In the genomic region with DNA sequence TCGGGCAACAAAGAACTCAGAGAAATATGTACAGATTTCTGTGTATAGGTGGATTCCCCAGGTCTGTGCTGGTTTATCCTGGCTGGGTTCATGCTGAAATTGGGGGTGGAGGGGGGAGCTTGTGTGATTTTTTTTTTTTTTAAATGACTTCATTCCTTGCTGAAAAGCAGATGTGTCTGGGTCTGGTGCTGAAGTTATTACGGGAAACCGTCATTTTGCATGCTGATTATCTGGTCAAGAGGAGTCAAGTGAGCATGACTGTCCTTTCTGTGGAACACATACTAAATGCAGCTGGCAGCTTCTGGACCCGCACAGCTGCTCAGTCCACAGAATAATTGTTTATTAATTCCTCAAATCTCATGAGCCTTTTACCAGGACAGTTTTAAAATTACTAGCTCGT, we compare ENCODE assay signal across 9 mouse cellular contexts.
DNase-seq lines count a peak whose midpoint lies in the region; ATAC-seq and TF ChIP-seq lines count a peak whose summit lies in the region.
"Had no signal": no experiment of that assay in that cellular context is flagged by ENCODE, and none has a peak within 500 bp of the region (broad histone marks: within the 10 kb centered on the region; RNA-seq: fewer than 3 reads in every experiment).

No protein-coding gene starts in this region.

- no peaks in the 10 kb centered on the region for H3K27me3 ChIP-seq in heart, embryonic 12.5 days (replicated peaks)
- H3K27me3 ChIP-seq in Patski = no peaks in the 10 kb centered on the region
- H3K27me3 ChIP-seq in forebrain, embryonic 16.5 days (replicated peaks; ENCODE audit: control insufficient read depth, insufficient read depth, low read length) = no peaks in the 10 kb centered on the region
- H3K27me3 ChIP-seq in midbrain, embryonic 10.5 days (ENCODE audit: low read depth, poor library complexity, severe bottlenecking) = peaks cover 4% of the 10 kb centered on the region; the same call in 1 of the 2 replicates

- H3K27ac ChIP-seq in heart, embryonic 12.5 days (ENCODE audit: poor library complexity, severe bottlenecking) = no peak overlapping the region
- peak overlapping the region; percentile 89 for H3K27ac ChIP-seq in forebrain, embryonic 16.5 days (ENCODE audit: low read length)
- H3K27ac ChIP-seq in midbrain, embryonic 10.5 days (replicated peaks) = peak overlapping the region; percentile 60

- ATAC-seq in heart, embryonic 12.5 days (ENCODE audit: insufficient number of reproducible peaks, low FRiP score) = no peak
- ATAC-seq in Patski = peak; percentile 48
- no peak for ATAC-seq in forebrain, embryonic 16.5 days
- ATAC-seq: CD4-positive, CD25-positive, alpha-beta regulatory T cell, adult 4 months had no signal

- peaks cover 23% of the 10 kb centered on the region for H3K4me1 ChIP-seq in heart, embryonic 12.5 days (replicated peaks)
- peaks cover 27% of the 10 kb centered on the region for H3K4me1 ChIP-seq in forebrain, embryonic 16.5 days (replicated peaks; ENCODE audit: control insufficient read depth, insufficient read depth, low read length)
- H3K4me1 ChIP-seq in midbrain, embryonic 10.5 days = peaks cover 47% of the 10 kb centered on the region

- no peak for TF ChIP-seq CTCF in Patski (IDR thresholded peaks at IDR 0.05)

- intact Hi-C loops in heart, postnatal 14 days (cut with DNase I) = no loop called here

- H3K36me3 ChIP-seq in heart, embryonic 12.5 days = no peaks in the 10 kb centered on the region
- no peaks in the 10 kb centered on the region for H3K36me3 ChIP-seq in forebrain, embryonic 16.5 days (ENCODE audit: control insufficient read depth, insufficient read depth)
- no peaks in the 10 kb centered on the region for H3K36me3 ChIP-seq in midbrain, embryonic 10.5 days

- peak overlapping the region; percentile 70 for H3K4me2 ChIP-seq in heart, embryonic 12.5 days
- peak overlapping the region; percentile 58 for H3K4me2 ChIP-seq in forebrain, embryonic 16.5 days (ENCODE audit: low read length)

- no peak overlapping the region for H3K9ac ChIP-seq in heart, embryonic 12.5 days
- H3K9ac ChIP-seq in forebrain, embryonic 16.5 days (replicated peaks; ENCODE audit: low read depth, low read length) = peak overlapping the region; percentile 70

- POLR2A ChIA-PET in Patski (lab: Charles Lee) = no interaction called here

- in situ Hi-C loops in Patski (cut with MboI; ENCODE audit: low pct_unique_long_range_greater_than_20kb) = no loop called here

- DNase-seq in heart, postnatal 14 days = no peak
- DNase-seq in Patski (ENCODE audit: low read depth, low spot score) = no peak
- no peak for DNase-seq in midbrain, embryonic 10.5 days (ENCODE audit: low spot score)
- no peak for DNase-seq in ovary, postnatal 14 days (ENCODE audit: low spot score)
- DNase-seq in cerebellum, adult 11 months = no peak
- no peak for DNase-seq in right cerebral cortex, postnatal 4 days

- no peaks in the 10 kb centered on the region for H3K9me3 ChIP-seq in heart, embryonic 12.5 days (replicated peaks)
- no peaks in the 10 kb centered on the region for H3K9me3 ChIP-seq in forebrain, embryonic 16.5 days (ENCODE audit: control insufficient read depth, low read length)
- H3K9me3 ChIP-seq in midbrain, embryonic 10.5 days (replicated peaks) = no peaks in the 10 kb centered on the region

- CTCF ChIA-PET in Patski (lab: Charles Lee) = interaction anchor here (0.7 to 1.4 kb wide), 2 partner anchors 8 to 43 kb away, joined by 3 read pairs; no protein-coding TSS in a partner anchor

- WGBS in heart, embryonic 12.5 days = 33% methylated on average over 5 of the region's 5 CpGs
- WGBS in forebrain, embryonic 16.5 days = 39% methylated on average over 5 of the region's 5 CpGs
- whole genome bisulfite sequencing in midbrain, embryonic 10.5 days = 58% methylated on average over 5 of the region's 5 CpGs

- H3K4me3 ChIP-seq in heart, embryonic 12.5 days = peak overlapping the region; percentile 37
- H3K4me3 ChIP-seq in forebrain, embryonic 16.5 days (replicated peaks; ENCODE audit: low read length) = peak overlapping the region; percentile 53
- peak overlapping the region; percentile 40 for H3K4me3 ChIP-seq in midbrain, embryonic 10.5 days
